Mouse (Mus musculus): Measurements from ENCODE around the gene Ly6g6d. TPM values are rescaled to one million over a fixed set of nuclear protein-coding genes. Genes with fewer than 3 reads are reported as not detected.

Gene Ly6g6d
- polyA plus RNA-seq, 1 experiment from 2014 or later: 0.41 TPM

Other genes starting within 250 kb of the Ly6g6d start
- gene Stk19, start 241.1 kb downstream of the Ly6g6d start, polyA plus RNA-seq (2015; fragmentation: Nextera tagmentation; extraction: Ambion mirVana): 12.0 and 14.1 TPM in 2 replicates
- gene Dxo, start 241.0 kb downstream of the Ly6g6d start, polyA plus RNA-seq (2015; fragmentation: Nextera tagmentation; extraction: Ambion mirVana): 29.8 and 31.2 TPM in 2 replicates
- 24.5 and 29.2 TPM in 2 replicates for gene Skiv2l, start 227.9 kb downstream of the Ly6g6d start, polyA plus RNA-seq (2015; fragmentation: Nextera tagmentation; extraction: Ambion mirVana)
- 45.6 and 46.7 TPM in 2 replicates for gene Nelfe, start 227.7 kb downstream of the Ly6g6d start, polyA plus RNA-seq (2015; fragmentation: Nextera tagmentation; extraction: Ambion mirVana)
- gene Cfb, start 215.5 kb downstream of the Ly6g6d start, polyA plus RNA-seq (2015; fragmentation: Nextera tagmentation; extraction: Ambion mirVana): 281 and 374 TPM in 2 replicates
- gene Zbtb12, start 198.6 kb downstream of the Ly6g6d start, polyA plus RNA-seq (2015; fragmentation: Nextera tagmentation; extraction: Ambion mirVana): 0.41 and 0.64 TPM in 2 replicates
- 0.07 TPM in 1 of 2 replicates, not detected in the other for gene Gm20547, start 196.0 kb downstream of the Ly6g6d start, polyA plus RNA-seq (2015; fragmentation: Nextera tagmentation; extraction: Ambion mirVana)
- gene C2, start 179.8 kb downstream of the Ly6g6d start, polyA plus RNA-seq (2015; fragmentation: Nextera tagmentation; extraction: Ambion mirVana): 25.2 and 26.5 TPM in 2 replicates
- 14.6 and 15.1 TPM in 2 replicates for gene Ehmt2, start 179.6 kb downstream of the Ly6g6d start, polyA plus RNA-seq (2015; fragmentation: Nextera tagmentation; extraction: Ambion mirVana)
- gene Slc44a4, start 163.6 kb downstream of the Ly6g6d start, polyA plus RNA-seq (2015; fragmentation: Nextera tagmentation; extraction: Ambion mirVana): 3.0 and 3.1 TPM in 2 replicates
- 17.1 and 19.8 TPM in 2 replicates for gene Neu1, start 146.8 kb downstream of the Ly6g6d start, polyA plus RNA-seq (2015; fragmentation: Nextera tagmentation; extraction: Ambion mirVana)
- 0.06 and 0.14 TPM in 2 replicates for gene Hspa1b, start 118.8 kb downstream of the Ly6g6d start, polyA plus RNA-seq (2015; fragmentation: Nextera tagmentation; extraction: Ambion mirVana)
- 0.32 TPM in 1 of 2 replicates, not detected in the other for gene Gm20481, start 108.2 kb downstream of the Ly6g6d start, polyA plus RNA-seq (2015; fragmentation: Nextera tagmentation; extraction: Ambion mirVana)
- gene Hspa1a, start 105.9 kb downstream of the Ly6g6d start, polyA plus RNA-seq (2015; fragmentation: Nextera tagmentation; extraction: Ambion mirVana): 0.96 and 1.6 TPM in 2 replicates
- 0.25 and 0.31 TPM in 2 replicates for gene Hspa1l, start 105.4 kb downstream of the Ly6g6d start, polyA plus RNA-seq (2015; fragmentation: Nextera tagmentation; extraction: Ambion mirVana)
- 120 and 123 TPM in 2 replicates for gene Lsm2, start 96.2 kb downstream of the Ly6g6d start, polyA plus RNA-seq (2015; fragmentation: Nextera tagmentation; extraction: Ambion mirVana)
- 99.0 and 133 TPM in 2 replicates for gene Vars, start 77.1 kb downstream of the Ly6g6d start, polyA plus RNA-seq (2015; fragmentation: Nextera tagmentation; extraction: Ambion mirVana)
- gene Vwa7, start 61.5 kb downstream of the Ly6g6d start, polyA plus RNA-seq (2015; fragmentation: Nextera tagmentation; extraction: Ambion mirVana): 0.09 and 0.12 TPM in 2 replicates
- gene Sapcd1, start 50.0 kb downstream of the Ly6g6d start, polyA plus RNA-seq (2015; fragmentation: Nextera tagmentation; extraction: Ambion mirVana): 2.2 and 2.3 TPM in 2 replicates
- gene Msh5, start 31.3 kb downstream of the Ly6g6d start, polyA plus RNA-seq (2015; fragmentation: Nextera tagmentation; extraction: Ambion mirVana): 3.4 and 4.3 TPM in 2 replicates
- gene Clic1, start 28.1 kb downstream of the Ly6g6d start, polyA plus RNA-seq (2015; fragmentation: Nextera tagmentation; extraction: Ambion mirVana): 120 and 122 TPM in 2 replicates
- gene Ddah2, start 19.0 kb downstream of the Ly6g6d start, polyA plus RNA-seq (2015; fragmentation: Nextera tagmentation; extraction: Ambion mirVana): 18.6 and 22.8 TPM in 2 replicates
- 0.21 and 0.40 TPM in 2 replicates for gene Ly6g6c, start 12.7 kb downstream of the Ly6g6d start, polyA plus RNA-seq (2015; fragmentation: Nextera tagmentation; extraction: Ambion mirVana)
- 3.2 and 4.4 TPM in 2 replicates for gene Mpig6b, start 11.9 kb downstream of the Ly6g6d start, polyA plus RNA-seq (2015; fragmentation: Nextera tagmentation; extraction: Ambion mirVana)
- 0.12 and 0.26 TPM in 2 replicates for gene Ly6g6e, start 1.2 kb downstream of the Ly6g6d start, polyA plus RNA-seq (2015; fragmentation: Nextera tagmentation; extraction: Ambion mirVana)
- gene Ly6g6f, start 7.5 kb upstream of the Ly6g6d start, polyA plus RNA-seq (2015; fragmentation: Nextera tagmentation; extraction: Ambion mirVana): 5.1 and 7.0 TPM in 2 replicates
- gene Abhd16a, start 11.2 kb upstream of the Ly6g6d start, polyA plus RNA-seq (2015; fragmentation: Nextera tagmentation; extraction: Ambion mirVana): 50.0 and 53.2 TPM in 2 replicates
- gene Ly6g5c, start 30.2 kb upstream of the Ly6g6d start, polyA plus RNA-seq (2015; fragmentation: Nextera tagmentation; extraction: Ambion mirVana): not detected in 2 replicates
- 0.23 and 0.24 TPM in 2 replicates for gene Ly6g5b, start 37.4 kb upstream of the Ly6g6d start, polyA plus RNA-seq (2015; fragmentation: Nextera tagmentation; extraction: Ambion mirVana)
- gene Gpank1, start 43.4 kb upstream of the Ly6g6d start, polyA plus RNA-seq (2015; fragmentation: Nextera tagmentation; extraction: Ambion mirVana): 12.8 and 15.5 TPM in 2 replicates
- 125 TPM in 2 replicates for gene Csnk2b, start 44.0 kb upstream of the Ly6g6d start, polyA plus RNA-seq (2015; fragmentation: Nextera tagmentation; extraction: Ambion mirVana)
- 2.2 and 2.5 TPM in 2 replicates for gene D17H6S53E, start 48.3 kb upstream of the Ly6g6d start, polyA plus RNA-seq (2015; fragmentation: Nextera tagmentation; extraction: Ambion mirVana)
- 853 and 907 TPM in 2 replicates for gene Apom, start 54.0 kb upstream of the Ly6g6d start, polyA plus RNA-seq (2015; fragmentation: Nextera tagmentation; extraction: Ambion mirVana)
- 19.3 and 20.0 TPM in 2 replicates for gene Bag6, start 57.1 kb upstream of the Ly6g6d start, polyA plus RNA-seq (2015; fragmentation: Nextera tagmentation; extraction: Ambion mirVana)
- gene Prrc2a, start 86.8 kb upstream of the Ly6g6d start, polyA plus RNA-seq (2015; fragmentation: Nextera tagmentation; extraction: Ambion mirVana): 46.9 and 52.2 TPM in 2 replicates
- gene Aif1, start 98.0 kb upstream of the Ly6g6d start, polyA plus RNA-seq (2015; fragmentation: Nextera tagmentation; extraction: Ambion mirVana): 20.5 and 22.2 TPM in 2 replicates
- gene Lst1, start 110.4 kb upstream of the Ly6g6d start, polyA plus RNA-seq (2015; fragmentation: Nextera tagmentation; extraction: Ambion mirVana): 40.1 and 40.2 TPM in 2 replicates
- gene Ltb, start 116.4 kb upstream of the Ly6g6d start, polyA plus RNA-seq (2015; fragmentation: Nextera tagmentation; extraction: Ambion mirVana): 1.2 and 2.0 TPM in 2 replicates
- gene Tnf, start 123.9 kb upstream of the Ly6g6d start, polyA plus RNA-seq (2015; fragmentation: Nextera tagmentation; extraction: Ambion mirVana): 0.31 and 0.36 TPM in 2 replicates
- 0.06 TPM in 1 of 2 replicates, not detected in the other for gene Lta, start 127.3 kb upstream of the Ly6g6d start, polyA plus RNA-seq (2015; fragmentation: Nextera tagmentation; extraction: Ambion mirVana)
- 0.24 TPM in 1 of 2 replicates, not detected in the other for gene Gm16181, start 142.8 kb upstream of the Ly6g6d start, polyA plus RNA-seq (2015; fragmentation: Nextera tagmentation; extraction: Ambion mirVana)
- gene Atp6v1g2, start 155.6 kb upstream of the Ly6g6d start, polyA plus RNA-seq (2015; fragmentation: Nextera tagmentation; extraction: Ambion mirVana): 0.58 and 0.63 TPM in 2 replicates
- gene Nfkbil1, start 157.7 kb upstream of the Ly6g6d start, polyA plus RNA-seq (2015; fragmentation: Nextera tagmentation; extraction: Ambion mirVana): 3.2 and 3.6 TPM in 2 replicates
- 141 and 150 TPM in 2 replicates for gene Ddx39b, start 163.7 kb upstream of the Ly6g6d start, polyA plus RNA-seq (2015; fragmentation: Nextera tagmentation; extraction: Ambion mirVana)
- 99.7 and 119 TPM in 2 replicates for gene H2-D1, start 184.7 kb upstream of the Ly6g6d start, polyA plus RNA-seq (2015; fragmentation: Nextera tagmentation; extraction: Ambion mirVana)
- 0.58 and 0.70 TPM in 2 replicates for gene H2-Q1, start 242.3 kb upstream of the Ly6g6d start, polyA plus RNA-seq (2015; fragmentation: Nextera tagmentation; extraction: Ambion mirVana)

Data from liver, embryonic 15.5 days (tissue).